Mouse (Mus musculus) megakaryocyte, embryonic 14.5 days (primary cell): Measurements from ENCODE around the gene Sema5a.

Source experiments
- FLI1 ChIP-seq: IDR thresholded peaks from 2 replicates; pipeline ENCODE4 v1.6.1; 2012; ENCODE audit warnings: low read length, inconsistent platforms, mixed read lengths
- GATA1 ChIP-seq: IDR thresholded peaks from 3 replicates; pipeline ENCODE4 v1.6.1; 2012; ENCODE audit warnings: mixed read lengths, low read length, inconsistent platforms, borderline replicate concordance

DNA sequence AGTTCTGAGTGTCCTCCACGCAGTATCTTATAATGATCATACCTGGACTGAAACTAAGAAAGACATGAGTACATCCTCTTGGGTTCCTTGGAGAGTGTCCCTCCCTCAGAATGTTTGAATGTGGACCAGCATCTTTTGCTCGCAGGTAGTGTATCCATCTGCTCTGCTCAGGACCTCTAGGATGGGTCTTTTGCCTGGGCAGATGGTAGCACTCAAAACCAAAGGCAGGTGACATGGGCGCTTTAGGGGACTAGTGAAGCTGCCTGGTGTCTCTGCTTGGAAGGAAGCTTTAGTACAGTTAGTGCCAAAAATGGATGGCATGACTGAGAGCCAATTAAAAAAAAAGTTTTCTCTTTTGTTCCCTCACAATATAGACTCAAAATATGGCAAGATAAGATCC, 93.2 kb downstream of the Sema5a start:
- TF ChIP-seq GATA1 (no peak), FLI1 (no peak)
